In the genomic region with DNA sequence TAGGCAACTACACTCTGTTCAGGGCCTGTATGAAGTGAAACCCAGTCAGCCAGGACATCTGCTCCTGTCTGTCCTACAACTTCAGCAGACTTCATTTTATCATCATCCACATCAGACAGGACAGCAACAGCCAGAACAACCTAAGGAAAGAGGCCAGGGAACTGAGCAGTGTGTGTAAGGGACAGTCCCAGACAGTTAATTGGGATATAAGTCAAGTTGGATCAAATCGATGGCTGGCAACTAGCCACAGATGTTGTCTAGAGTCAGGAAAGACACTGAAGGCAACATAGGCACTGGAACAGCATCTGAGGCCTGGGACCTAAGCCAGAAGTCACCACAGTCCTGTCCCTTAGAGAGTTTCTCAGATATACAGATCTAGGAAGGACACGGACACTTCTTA, we compare ENCODE assay signal across 14 mouse cellular contexts. TPM values are rescaled to one million over a fixed set of nuclear protein-coding genes. Genes with fewer than 3 reads are reported as not detected.
DNase-seq lines count a peak whose midpoint lies in the region; TF ChIP-seq lines count a peak whose summit lies in the region.
"Had no signal": no experiment of that assay in that cellular context is flagged by ENCODE, and none has a peak within 500 bp of the region (broad histone marks: within the 10 kb centered on the region; RNA-seq: fewer than 3 reads in every experiment).

No protein-coding gene starts in this region.

- H3ac ChIP-seq in C2C12 (ENCODE audit: control insufficient read depth, insufficient read length, low read depth) = no peak overlapping the region

- H3K79me3 ChIP-seq in C2C12 (ENCODE audit: low read depth) = no peaks in the 10 kb centered on the region

- no peak overlapping the region for H3K4me3 ChIP-seq in C2C12 (ENCODE audit: insufficient read depth, poor library complexity, severe bottlenecking)
- H3K4me3 ChIP-seq: heart, embryonic 10.5 days; neural tube, embryonic 15.5 days had no signal

- TF ChIP-seq CTCF in C2C12 (IDR thresholded peaks at IDR 0.05; ENCODE audit: control insufficient read depth, insufficient read depth, insufficient read length) = no peak

- H3K79me2 ChIP-seq in C2C12 (ENCODE audit: control insufficient read depth, insufficient read depth) = no peaks in the 10 kb centered on the region

- peak; percentile 9 for DNase-seq in gastrocnemius, adult 18-20 months (ENCODE audit: low spot score)
- DNase-seq in gastrocnemius, adult 8-10 months (ENCODE audit: low spot score in 2 of 2) = no peak
- DNase-seq in left cerebral cortex, postnatal 4 days = peak; percentile 57
- no peak for DNase-seq in left cerebral cortex, adult 11 months (ENCODE audit: low spot score)
- peak; percentile 78 for DNase-seq in MN1 (ENCODE audit: low spot score)
- no peak for DNase-seq in layer of hippocampus, postnatal 14 days (ENCODE audit: low spot score in 2 of 2)
- DNase-seq: kidney, adult 9 months; kidney, postnatal 36 days; layer of hippocampus, adult 9-11 months; lung, adult 18-20 months; thymus, postnatal 4 days had no signal

- H3K27me3 ChIP-seq in C2C12 (ENCODE audit: control insufficient read depth, insufficient read depth, insufficient read length) = no peaks in the 10 kb centered on the region
- H3K27me3 ChIP-seq: neural tube, embryonic 15.5 days had no signal

- intact Hi-C loops in left cerebral cortex, postnatal 4 days (cut with DNase I) = no loop called here

- no peaks in the 10 kb centered on the region for H3K36me3 ChIP-seq in C2C12 (ENCODE audit: control insufficient read depth, insufficient read depth)
- H3K36me3 ChIP-seq: heart, embryonic 10.5 days; neural tube, embryonic 15.5 days had no signal

TF ChIP-seq in C2C12, 6 proteins besides CTCF, POLR2A, EP300 and RAD21:
- peak; percentile 55 for TF ChIP-seq MYOD1 (IDR thresholded peaks at IDR 0.05; ENCODE audit: control insufficient read depth, insufficient read length, low read depth)
- TF ChIP-seq USF1 (IDR thresholded peaks at IDR 0.05; ENCODE audit: low read depth) = no peak
- TF ChIP-seq FOSL1 (IDR thresholded peaks at IDR 0.05; ENCODE audit: insufficient read depth, low read length, poor library complexity, severe bottlenecking) = no peak

RNA-seq across cellular contexts. Expression of a gene that starts 32.5 kb away (rescaled TPM):
- total RNA-seq in gastrocnemius, adult 18-20 months (2021) = 10 to 100 TPM; 58.1 to 58.9 TPM
- 10 to 100 TPM; 49.9 to 62.3 (median 62.0) TPM for total RNA-seq in gastrocnemius, adult 8-10 months (2022)
- total RNA-seq in left cerebral cortex, postnatal 4 days (2021) = 10 to 100 TPM; 74.5 to 96.9 TPM
- polyA plus RNA-seq in C2C12 (2012; fragmentation: generic; extraction: Trizol) = 23.5 TPM
- total RNA-seq in layer of hippocampus, postnatal 14 days (2021) = 10 to 100 TPM; 43.2 to 64.1 TPM

Comparison
In these comparisons a context has a peak if more than half of its experiments do, and no peak if none do; other contexts are left out.
1. DNase-seq: peak in gastrocnemius, adult 18-20 months (single experiment), left cerebral cortex, postnatal 4 days (single experiment) and MN1 (single experiment); none in gastrocnemius, adult 8-10 months (0 of 2), left cerebral cortex, adult 11 months (single experiment) and layer of hippocampus, postnatal 14 days (0 of 2).